Mouse (Mus musculus): Measurements from ENCODE around the gene Rmnd1.
"Not testable (repeated sequence)": the region's sequence is repeated elsewhere in the genome, so short reads cannot be mapped to it uniquely, and the experiment has no call there.

The Rmnd1 gene

GRCm38 (mm10) chr10:4432123-4432931 lies at the start of gene Rmnd1, which contains the start of gene Armt1:
Gene Rmnd1, minus strand, starts transcription at chr10:4432388.
Gene Armt1, plus strand, starts transcription at chr10:4432467.
- peak; percentile 89 to 93 for DNase-seq

GRCm38 (mm10) chr10:4481695-4482094 lies 49.5 kb upstream of the Rmnd1 start:
- DNase-seq, result no peak

GRCm38 (mm10) chr10:4480929-4481328 lies 48.7 kb upstream of the Rmnd1 start:
- no peak for DNase-seq

DNA sequence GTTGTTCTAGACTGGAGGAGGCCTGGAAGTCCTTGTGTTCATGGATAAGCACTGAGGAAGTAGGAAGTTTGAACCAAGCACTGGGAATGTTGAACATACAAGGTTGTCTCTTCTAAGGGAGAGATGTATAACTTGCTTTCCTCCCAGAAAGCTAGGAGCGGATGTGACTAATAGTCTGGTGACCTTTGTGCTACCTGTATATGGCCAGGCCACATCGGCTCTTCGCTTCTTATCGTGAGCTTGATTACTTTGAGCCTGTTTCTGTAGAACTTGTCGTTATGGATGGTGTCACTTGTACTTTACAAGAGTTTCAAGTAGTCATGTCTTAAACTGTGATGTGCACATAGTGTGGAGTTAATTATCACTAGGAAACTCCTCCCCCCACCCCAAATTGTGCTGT lies 44.4 kb upstream of the Rmnd1 start:
- DNase-seq, result no peak

DNA sequence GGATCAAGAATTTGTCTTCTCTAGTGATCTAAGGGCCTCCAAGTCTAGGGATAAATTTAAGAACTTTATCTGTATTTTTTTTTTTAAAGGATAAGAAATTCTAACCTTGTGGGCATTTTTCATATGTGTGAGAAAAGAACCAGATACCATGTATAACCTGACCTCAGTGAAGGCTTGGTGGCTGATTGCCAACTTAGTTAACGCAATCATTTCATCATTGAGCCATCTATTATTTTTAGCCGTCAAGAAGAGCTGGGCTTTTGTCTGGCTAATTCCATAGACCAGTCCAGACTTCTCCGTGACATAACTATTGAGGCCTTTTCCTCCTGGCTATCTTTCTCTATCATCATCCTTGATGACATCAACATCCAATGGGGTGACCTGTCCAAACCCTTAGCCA lies 43.2 kb upstream of the Rmnd1 start:
- no peak for DNase-seq

DNA sequence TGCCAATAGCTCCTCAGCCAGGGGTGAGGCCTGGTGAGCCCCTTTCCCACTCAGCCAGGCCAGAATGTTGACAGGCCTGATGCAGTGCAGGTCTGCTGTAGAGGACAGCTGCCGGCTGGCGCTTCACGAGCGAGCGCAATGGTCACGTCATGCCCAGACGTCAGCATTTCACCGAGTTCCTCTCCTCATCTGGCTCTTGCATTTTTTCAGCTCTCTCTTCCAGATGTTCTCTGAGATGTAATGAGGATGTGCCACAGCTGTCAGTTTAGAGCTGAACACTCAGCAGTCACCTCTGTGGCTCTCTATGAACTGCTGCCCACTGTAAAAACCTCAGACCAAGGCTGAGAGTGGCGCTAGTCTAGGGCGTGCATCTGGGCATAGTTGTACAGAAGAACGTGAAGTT lies 41.4 kb upstream of the Rmnd1 start:
- DNase-seq, result no peak

- no peak for DNase-seq
Observed at GRCm38 (mm10) chr10:4469406-4469805, 37.2 kb upstream of the Rmnd1 start.

GRCm38 (mm10) chr10:4465799-4466198 lies 33.6 kb upstream of the Rmnd1 start:
- no peak for DNase-seq

- DNase-seq, result no peak
Observed at GRCm38 (mm10) chr10:4460201-4460600, 28.0 kb upstream of the Rmnd1 start.

DNA sequence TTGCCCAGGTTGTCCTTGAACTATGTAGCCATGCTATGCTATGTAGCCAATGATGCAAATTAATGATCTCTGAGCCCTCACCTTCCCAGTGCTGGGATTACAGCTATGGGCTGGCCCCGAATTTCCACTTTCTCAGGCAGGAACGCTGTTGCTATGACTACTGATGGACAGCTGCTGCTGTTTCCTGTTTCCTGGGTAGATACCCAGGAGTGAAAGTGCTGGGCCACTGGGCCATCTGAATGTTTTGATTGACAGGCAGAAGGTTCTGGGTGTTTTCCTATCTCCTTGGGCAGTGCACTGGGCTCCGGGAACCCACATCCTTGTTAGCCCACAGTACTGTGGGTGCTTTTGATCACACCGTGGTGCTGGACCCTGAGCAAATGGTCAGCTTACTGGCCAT lies 24.2 kb upstream of the Rmnd1 start:
- DNase-seq, result no peak

GRCm38 (mm10) chr10:4435416-4435815 lies 3.2 kb upstream of the Rmnd1 start:
- DNase-seq, result no peak

DNA sequence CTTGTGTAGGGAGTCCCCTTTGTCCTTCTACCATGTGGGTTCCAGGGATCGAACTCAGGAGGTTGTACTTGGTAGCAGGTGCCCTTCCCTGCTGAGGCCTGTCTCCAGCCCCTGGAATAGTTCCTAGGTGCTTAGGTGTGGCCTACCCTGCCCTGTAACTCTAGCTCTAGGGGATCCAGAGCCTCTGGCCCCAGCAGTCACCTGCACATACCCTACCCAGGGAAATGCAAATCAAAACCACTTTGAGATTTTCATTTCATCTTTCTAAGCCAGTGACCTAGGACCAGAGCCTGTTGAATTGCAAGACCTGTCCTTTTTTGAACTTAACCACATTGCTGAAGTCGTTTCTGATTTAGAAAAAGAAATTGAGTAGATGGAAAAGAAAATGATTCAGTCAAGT lies 1.7 kb upstream of the Rmnd1 start:
- DNase-seq, result not testable (repeated sequence)

- DNase-seq, result peak; percentile 21 to 27
Observed at GRCm38 (mm10) chr10:4432996-4433755, 988 bp upstream of the Rmnd1 start.

GRCm38 (mm10) chr10:4431746-4432122 lies 454 bp downstream of the Rmnd1 start:
- DNase-seq, result no peak

DNA sequence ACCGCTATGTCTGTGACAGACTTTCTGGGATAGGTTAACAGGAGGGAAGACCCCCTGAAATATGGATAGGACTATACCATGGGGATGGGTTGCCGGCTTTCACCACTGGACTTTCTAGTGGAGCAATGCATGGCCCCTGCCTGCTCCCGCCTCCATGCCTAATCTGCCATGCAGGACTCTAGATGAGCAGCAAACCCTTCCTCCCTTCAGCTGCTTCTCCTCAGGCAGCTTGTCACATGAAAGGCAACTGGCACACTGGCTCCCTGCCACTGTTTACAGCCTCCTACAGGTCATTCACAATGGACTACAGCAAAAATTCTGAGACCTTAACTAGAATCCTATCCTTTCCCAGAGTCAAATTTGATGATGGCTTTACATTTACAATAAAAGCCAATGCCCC lies 1.4 kb downstream of the Rmnd1 start:
- peak; percentile 46 to 48 for DNase-seq

DNA sequence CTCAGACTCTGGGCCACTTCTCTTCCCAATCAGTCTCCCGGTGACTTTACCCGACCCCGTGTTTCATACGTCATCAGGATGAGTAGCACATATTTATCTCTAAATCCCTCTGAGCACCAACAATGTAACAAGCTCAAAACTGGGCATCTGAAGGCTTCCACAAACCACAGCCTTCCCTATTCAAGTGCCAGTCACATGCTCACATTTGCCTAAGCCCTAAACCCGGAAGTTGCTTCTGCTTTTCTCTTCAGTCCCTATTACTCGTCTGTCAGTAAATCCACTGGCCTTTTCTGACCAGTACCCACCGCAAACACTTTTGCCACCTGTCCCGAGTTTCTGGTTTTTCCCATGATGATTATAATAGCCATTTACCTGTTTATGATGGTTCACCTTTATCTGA lies 1.8 kb downstream of the Rmnd1 start:
- DNase-seq, result no peak

GRCm38 (mm10) chr10:4425245-4425644 lies 6.9 kb downstream of the Rmnd1 start:
- no peak for DNase-seq

DNA sequence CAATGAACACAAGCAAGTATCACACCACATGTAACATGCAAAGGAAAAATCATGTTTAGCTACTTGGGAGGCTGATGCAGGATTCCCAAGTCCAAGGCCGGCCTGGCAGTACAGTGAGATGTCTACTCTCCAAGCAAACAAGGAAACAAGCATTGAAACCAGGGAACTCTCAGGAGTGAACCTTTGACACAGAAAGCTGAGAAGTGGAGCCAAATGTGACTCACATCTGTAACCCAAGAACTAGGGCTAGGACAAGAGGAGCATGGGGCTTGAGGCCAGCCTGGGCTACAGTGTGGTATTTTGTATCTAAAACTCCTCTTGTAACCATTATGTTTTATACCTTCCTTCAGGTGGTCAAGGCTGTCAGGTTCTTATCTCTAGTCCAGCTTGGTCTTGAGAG lies 25.0 kb downstream of the Rmnd1 start:
- DNase-seq, result no peak

DNA sequence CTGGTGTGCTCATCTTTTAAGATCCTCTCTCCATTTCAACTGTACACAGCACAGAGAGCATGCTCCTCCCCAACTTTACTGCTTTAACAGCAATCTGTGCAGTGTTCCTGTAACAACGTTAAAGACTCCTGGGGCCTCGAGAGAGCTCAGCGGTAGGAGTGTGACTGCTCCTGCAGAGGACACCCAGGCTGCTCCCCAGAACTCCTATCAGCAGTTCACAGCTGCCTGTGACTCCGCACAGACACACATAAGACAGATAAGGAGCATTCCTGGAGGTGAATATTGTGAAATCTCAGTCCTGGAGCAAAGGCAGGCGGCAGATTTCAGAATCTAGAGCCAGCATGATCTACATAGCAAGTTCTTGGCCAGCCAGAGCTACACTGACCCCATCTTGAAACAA lies 26.7 kb downstream of the Rmnd1 start:
- DNase-seq, result no peak

DNA sequence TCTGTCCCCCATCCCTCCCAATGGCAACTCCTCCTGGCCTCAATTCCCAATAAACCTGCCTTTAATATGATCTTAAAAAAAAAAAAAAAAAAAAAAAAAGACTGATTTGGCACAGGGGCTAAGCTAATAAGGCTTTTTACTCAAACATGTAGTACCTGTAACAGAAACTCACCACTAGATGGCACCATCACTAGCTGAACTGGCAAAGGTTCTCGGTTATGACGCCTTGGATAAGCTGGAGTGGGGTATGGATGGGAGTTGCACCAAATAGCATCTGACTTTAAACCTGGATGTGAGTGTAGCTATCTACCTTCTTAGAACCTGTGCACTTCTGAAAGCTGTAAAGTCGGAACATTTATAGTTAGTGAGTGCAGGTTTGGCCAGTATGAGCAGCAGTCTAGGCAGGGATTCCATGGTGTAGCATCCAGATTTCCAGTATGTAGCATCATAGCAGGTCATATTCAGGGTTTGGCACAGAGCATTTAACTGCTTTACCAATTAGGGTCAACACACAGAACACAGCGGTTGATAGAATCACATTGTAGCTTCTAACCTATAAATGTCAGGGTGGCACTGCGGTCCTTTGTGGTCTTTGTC lies 27.2 kb downstream of the Rmnd1 start:
- peak; percentile 37 to 46 for DNase-seq

DNA sequence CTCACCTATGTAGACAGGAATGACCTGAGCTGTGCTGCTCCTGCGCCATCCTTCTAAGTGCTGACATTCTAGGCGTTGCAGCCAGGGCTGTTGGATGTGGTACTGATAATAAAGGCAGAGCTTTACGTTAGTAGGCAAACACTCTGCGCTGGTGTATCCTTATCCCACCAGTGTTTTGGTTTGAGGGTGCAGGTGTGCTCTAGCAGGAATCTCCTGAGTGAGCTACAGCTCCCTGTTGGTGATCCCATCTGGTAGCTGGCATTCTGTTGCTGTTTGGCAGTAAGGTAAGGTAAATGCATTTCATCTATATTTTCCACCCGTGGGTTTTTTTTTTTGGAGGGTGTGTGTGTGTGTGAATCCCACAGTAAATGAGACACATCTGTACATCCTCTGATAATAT lies 34.1 kb downstream of the Rmnd1 start:
- no peak for DNase-seq

DNA sequence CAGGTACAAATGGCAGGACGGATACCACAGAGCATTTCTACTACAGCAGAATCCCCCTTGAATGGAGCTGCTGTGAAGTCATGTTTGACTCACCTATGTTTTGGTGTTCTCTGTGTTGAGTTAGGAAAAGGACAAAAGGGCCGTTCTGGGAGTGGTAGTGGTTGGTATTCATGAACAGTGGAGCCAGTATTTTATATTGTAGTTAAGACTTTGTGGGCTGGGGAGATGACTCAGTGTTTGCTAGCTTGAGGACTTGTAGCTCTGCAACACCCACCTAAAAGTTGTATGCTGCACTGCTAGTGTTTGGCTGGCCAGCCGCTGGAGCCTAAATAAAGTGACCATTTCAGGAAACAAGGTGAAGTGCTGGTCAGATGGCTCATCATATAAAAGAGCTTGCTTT lies 36.9 kb downstream of the Rmnd1 start:
- DNase-seq, result no peak

GRCm38 (mm10) chr10:4391851-4392250 lies 40.3 kb downstream of the Rmnd1 start:
- peak; percentile 17 to 48 for DNase-seq

DNA sequence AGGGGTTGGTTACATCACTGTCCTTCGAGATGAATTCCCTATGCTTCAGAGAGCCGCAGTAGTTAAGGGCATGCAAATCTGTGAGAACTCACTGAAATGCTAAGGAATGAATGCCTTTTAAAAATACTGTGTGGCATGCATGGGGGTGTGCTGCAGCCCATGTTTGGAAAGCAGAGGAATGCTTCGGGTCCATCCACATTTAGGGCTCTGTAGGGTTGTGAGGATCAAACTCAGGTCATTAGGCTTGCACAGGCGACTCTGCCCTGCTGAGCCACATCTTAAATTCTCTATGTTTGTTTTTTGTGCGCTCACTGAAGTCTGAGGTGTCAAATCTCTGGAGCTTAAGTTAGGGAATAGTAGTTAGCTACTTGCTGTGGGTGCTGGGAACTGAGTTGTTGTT lies 41.1 kb downstream of the Rmnd1 start:
- no peak for DNase-seq

All from kidney, adult 8-10 months (tissue).